Mouse (Mus musculus): ENCODE measurements at regions not wholly inside any gene's neighbourhood (a gene's known extent, or its start where the extent isn't known, plus 50 kb on each side); places are given as distances from the start of the nearest gene placed in this dataset.

GRCm38 (mm10) chr5:75730698-75731097, 156.0 kb downstream of the Kit start:
- no peak for TF ChIP-seq CTCF (IDR thresholded peaks at IDR 0.05; ENCODE audit: extremely low read depth, insufficient read length, insufficient replicate concordance, low read depth, low read length)
- no peak for TF ChIP-seq POLR2A (IDR thresholded peaks at IDR 0.05; ENCODE audit: low read depth, low read length)

All from small intestine, adult 2 months (tissue).